Mouse (Mus musculus) testis, adult 2 months (tissue): ENCODE measurements at regions not wholly inside any gene's neighbourhood (a gene's known extent, or its start where the extent isn't known, plus 50 kb on each side); places are given as distances from the start of the nearest gene placed in this dataset.

Source experiments
- CTCF ChIP-seq: fragments of 200-500 bp; IDR thresholded peaks from 2 replicates; pipeline ENCODE4 v1.5.1; 2012; ENCODE audit warnings: low read depth, mild to moderate bottlenecking, inconsistent platforms, low read length, moderate library complexity; ENCODE audit not compliant: control insufficient read depth, insufficient read depth, insufficient replicate concordance
- POLR2A ChIP-seq: fragments of 200-500 bp; IDR thresholded peaks from 2 replicates; pipeline ENCODE4 v1.6.1; 2012; ENCODE audit warnings: low read depth, mild to moderate bottlenecking, inconsistent platforms, low read length, moderate library complexity; ENCODE audit not compliant: control insufficient read depth

GRCm38 (mm10) chr8:35884545-35884944 is 119.0 kb downstream of the Gm19410 start:
- no peak for TF ChIP-seq CTCF
- no peak for TF ChIP-seq POLR2A
